Mouse (Mus musculus): ENCODE results near the gene Wiz. TPM values are rescaled to one million over a fixed set of nuclear protein-coding genes. Genes with fewer than 3 reads are reported as not detected.
A peak's percentile ranks its signal among the peaks of the same experiment; 100 is the strongest.

Wiz gene
- total RNA-seq, 2 experiments from 2014 or later = 5.5 to 36.7 TPM

DNA sequence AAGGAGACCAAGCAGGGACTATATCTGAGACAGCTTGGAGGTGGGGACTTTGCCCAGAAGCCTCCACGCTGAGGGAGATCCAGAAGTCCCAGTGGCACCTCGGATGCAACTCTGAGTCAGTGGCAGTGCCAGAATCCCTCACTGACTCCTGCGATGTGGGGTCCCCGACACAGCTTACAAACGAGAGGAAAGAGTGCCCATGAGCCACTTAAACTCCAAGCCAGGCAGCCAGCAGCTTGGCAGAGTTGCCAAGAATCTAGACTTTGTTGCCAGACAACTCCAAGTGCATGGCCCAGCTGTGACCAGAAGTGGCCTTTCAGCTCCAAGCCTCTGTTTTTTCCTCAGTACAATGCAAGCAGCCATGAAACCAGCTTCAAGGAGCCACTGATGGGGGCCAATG, 5.6 kb downstream of the Wiz start:
- ATAC-seq (replicated peaks; ENCODE audit: poor library complexity, severe bottlenecking) = no peak

DNA sequence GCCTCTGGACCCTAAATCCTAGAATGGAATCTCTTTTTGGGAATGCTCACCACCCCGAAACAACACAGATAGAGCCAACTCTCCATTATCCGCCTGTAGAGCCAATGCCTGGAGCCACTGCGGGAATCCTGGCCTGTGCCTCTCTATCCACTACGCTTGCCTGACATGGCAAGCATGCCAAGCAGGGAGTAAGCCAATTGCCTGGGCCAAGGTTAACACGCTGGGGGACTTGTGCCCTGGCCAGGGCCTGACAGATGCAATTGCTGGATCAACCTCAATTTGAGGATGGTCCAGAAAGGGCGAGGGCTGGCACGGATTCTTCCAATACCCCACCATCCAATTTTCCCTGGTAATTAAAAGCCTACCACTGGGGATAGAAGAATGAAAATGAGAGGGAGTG, 6.7 kb downstream of the Wiz start:
- ATAC-seq (replicated peaks; ENCODE audit: poor library complexity, severe bottlenecking) = no peak

GRCm38 (mm10) chr17:32378786-32379185, 10.5 kb downstream of the Wiz start:
- ATAC-seq (replicated peaks; ENCODE audit: poor library complexity, severe bottlenecking) = no peak

GRCm38 (mm10) chr17:32377137-32377536, 12.1 kb downstream of the Wiz start:
- ATAC-seq (replicated peaks; ENCODE audit: poor library complexity, severe bottlenecking) = no peak

- no peak for ATAC-seq (replicated peaks; ENCODE audit: poor library complexity, severe bottlenecking)
Measured at GRCm38 (mm10) chr17:32376475-32376874, 12.8 kb downstream of the Wiz start.

GRCm38 (mm10) chr17:32368991-32369578, 20.2 kb downstream of the Wiz start:
- ATAC-seq (replicated peaks; ENCODE audit: poor library complexity, severe bottlenecking) = 0 out of 2 replicates have a peak, but pooled peaks have one; percentile 22

DNA sequence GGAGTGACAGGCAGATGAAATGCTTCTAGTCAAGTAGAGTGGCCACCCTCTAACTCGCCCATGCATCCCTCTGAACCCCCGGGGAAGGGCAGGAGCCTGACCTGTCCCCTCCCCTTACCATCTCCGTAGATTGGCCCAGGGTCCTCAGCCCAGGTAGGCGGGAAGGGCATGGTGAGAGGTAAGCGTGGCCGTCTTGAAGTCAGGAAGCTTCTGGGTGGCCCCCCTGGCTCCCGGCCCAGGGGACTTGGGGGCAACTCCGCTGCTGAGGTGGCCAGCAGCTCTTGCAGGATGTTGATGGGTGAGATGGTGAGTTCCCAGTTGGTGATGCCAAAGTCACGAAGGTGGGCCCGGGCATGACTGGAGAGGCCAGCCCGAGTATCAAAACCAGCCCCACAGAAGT, 21.5 kb downstream of the Wiz start:
- ATAC-seq (replicated peaks; ENCODE audit: poor library complexity, severe bottlenecking) = no peak

DNA sequence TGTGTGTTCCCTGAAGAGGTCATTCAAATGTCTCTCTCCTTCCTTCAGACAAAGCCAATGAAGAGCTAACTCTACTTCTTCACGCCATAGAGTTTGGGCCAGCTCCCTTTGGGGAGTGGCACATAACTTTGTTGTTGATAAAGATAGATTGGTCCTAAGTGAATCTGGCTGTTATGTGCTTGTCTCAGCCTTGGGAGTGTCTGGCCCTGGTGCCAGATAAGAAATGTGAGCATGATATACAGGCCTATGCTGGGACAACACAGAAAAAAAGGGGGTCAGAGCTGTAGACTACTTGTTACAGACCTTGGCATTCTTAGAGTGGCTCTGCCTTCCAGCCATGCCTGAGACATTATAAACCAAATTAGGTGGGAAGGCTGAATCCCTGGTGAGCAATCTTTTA, 23.9 kb downstream of the Wiz start:
- ATAC-seq (replicated peaks; ENCODE audit: poor library complexity, severe bottlenecking) = no peak

DNA sequence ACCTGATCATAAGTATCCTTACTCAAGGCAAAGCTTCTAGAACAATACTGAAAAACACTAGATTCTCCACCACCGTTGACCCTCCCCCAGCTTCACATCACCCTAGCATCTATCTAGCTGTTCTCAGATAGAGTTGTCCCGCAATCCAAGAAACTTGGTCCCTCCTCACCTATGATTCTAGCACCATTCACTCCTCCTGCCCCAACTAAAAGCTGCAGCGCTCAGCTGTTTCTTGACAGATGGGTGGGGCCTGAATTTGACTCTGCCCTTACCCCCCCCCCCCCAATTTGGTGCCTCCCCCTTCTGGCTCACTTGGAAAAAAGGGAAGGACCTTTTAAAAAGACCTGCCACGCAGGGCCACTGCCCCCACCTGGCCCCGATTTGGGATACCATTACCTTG, 24.4 kb downstream of the Wiz start:
- ATAC-seq (replicated peaks; ENCODE audit: poor library complexity, severe bottlenecking) = 0 out of 2 replicates have a peak, but pooled peaks have one; percentile 7

DNA sequence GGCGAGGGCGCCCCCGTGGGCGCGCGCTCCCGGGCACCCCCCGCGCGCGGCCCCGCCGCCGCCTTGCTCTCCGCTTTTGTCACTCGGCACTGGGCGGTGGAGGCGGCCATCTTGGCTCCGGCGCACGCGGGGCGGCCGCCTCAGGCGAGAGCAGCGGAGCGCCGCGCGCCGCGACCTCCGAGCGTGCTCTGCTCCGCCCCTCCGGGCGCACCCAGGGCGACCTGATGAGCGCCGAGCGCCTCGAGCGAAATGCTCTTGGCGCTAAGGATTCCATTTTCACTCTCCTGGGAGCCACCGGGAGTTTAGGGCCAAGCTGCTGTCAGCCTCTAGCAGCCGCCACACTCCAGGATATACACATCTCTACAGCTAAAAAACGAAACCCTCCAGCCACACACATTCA, 24.9 kb downstream of the Wiz start:
- peak; percentile 86 for ATAC-seq (replicated peaks; ENCODE audit: poor library complexity, severe bottlenecking)

DNA sequence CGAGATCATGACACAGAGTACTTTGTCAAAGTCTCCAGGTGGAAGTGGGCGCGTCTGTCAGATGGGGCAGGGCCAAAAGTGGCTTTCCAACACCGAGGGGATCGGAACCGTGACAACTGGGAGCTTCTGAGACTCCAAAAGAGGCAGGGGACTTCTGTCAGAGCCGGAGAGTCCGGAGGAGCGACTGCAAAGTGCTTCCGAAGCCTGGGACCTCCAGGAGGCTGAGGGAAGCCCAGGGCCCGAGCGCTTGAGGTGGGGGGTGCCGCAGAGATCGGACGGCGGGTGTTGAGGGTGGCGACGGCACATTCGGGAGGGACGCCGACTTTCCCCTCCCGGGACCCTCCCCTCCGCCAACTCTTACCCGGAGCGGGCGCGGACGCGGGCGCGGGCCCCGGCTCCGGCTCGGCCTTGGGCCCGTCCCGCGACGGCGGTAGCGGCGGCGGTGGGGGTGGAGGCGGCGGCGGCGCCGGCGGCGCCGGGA, 25.4 kb downstream of the Wiz start:
- 0 out of 2 replicates have a peak, but pooled peaks have one; percentile 12 for ATAC-seq (replicated peaks; ENCODE audit: poor library complexity, severe bottlenecking)

DNA sequence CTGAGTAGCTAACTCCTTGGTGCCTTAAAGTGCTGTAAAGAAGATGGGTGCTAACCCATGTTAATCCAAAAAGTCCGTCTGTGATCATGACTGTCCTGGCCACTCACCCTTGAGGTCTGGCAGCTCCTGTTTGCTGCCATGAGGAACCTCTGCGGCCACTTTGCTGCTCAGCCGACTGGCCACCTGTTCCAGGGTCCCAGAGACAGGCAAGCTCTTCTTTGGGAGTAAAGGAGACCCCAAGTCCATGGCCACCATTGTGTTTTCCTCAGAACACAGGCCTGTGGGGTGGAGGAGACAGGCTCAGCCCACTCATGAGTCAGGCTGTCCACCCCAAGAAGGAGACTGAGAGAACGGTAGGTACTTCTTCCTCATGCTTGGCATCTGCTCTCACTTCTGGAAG, 26.6 kb downstream of the Wiz start:
- no peak; the same call in 1 of the 2 replicates for ATAC-seq (replicated peaks; ENCODE audit: poor library complexity, severe bottlenecking)

- ATAC-seq (replicated peaks; ENCODE audit: poor library complexity, severe bottlenecking) = no peak
Measured at GRCm38 (mm10) chr17:32359928-32360327, 29.3 kb downstream of the Wiz start.

- ATAC-seq (replicated peaks; ENCODE audit: poor library complexity, severe bottlenecking) = no peak
Measured at GRCm38 (mm10) chr17:32358943-32359340, 30.3 kb downstream of the Wiz start.

DNA sequence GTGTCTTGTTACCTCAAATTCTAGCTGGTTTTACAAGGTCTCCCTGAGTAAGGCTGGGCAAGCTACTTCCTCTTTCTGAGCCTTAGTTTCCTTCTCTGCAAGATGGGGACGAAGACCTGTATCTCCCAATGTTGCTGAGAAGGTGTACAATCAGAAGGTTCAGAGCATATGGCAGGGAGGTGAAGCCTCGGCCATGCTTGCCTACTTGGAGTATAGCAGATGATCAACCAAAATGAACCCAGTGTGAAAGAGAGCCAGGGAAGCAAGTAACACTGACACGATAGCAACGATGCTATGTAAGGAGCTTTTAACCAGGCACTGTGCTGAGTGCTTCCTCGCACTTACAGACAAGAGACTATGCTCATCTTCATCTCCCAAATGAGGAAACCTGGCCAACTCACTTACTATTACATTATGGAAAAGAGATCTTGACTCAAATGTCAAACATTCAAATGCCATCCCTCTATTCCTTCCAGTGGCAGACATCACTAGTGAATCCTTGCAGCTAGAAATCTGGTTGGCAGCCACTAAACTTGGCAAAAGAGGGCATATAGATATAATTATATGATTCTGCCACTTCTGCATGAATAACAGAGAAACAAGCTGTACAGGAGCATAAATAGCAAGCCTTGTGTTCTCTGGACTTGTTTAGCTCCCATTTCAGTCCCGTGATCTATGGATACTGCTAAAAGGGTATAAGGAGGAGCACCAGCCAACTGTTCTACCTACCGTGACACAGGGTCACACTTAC, 30.9 kb downstream of the Wiz start:
- ATAC-seq (replicated peaks; ENCODE audit: poor library complexity, severe bottlenecking) = no peak

- ATAC-seq (replicated peaks; ENCODE audit: poor library complexity, severe bottlenecking) = no peak
Measured at GRCm38 (mm10) chr17:32356766-32357760, 32.2 kb downstream of the Wiz start.

DNA sequence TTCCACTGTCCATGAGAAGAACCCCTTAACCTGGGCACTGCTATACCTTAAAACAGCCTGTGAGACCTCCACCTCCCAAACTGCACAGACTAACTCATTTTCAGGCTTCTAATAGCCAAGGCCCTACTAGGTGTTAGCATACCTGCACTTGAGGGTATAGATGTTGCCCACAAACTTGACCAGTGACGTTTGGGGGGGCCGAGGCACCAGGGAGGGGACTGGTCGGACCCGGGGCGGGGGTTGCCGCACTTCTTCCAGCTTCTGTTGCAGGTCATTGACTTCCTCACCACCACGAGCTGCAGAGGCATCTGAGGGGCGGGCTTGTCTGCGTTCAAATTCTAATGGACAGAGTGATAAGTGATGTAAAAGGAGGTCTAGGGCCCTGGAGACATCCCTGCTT, 33.0 kb downstream of the Wiz start:
- ATAC-seq (replicated peaks; ENCODE audit: poor library complexity, severe bottlenecking) = no peak

- ATAC-seq (replicated peaks; ENCODE audit: poor library complexity, severe bottlenecking) = no peak
Measured at GRCm38 (mm10) chr17:32355031-32355430, 34.2 kb downstream of the Wiz start.

DNA sequence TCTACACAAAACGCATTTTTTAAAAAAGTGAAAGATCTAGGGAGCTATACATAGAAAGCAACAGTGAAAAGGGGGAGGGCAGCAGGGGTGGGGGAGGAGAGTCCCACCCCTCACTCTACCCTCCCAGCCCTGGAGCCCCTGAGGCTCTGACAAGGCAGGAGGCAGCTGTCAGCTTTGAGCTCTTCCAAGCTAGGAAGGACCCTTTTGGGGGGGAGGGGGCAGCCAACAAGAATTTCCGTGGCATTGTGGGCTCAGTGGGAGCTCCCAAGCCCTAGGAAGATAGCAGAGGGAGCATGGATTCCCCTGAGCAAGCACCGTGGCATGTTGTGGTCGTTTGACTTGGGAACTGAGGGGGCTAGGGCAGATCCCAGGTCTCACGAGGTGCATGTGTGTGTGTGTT, 35.0 kb downstream of the Wiz start:
- no peak for ATAC-seq (replicated peaks; ENCODE audit: poor library complexity, severe bottlenecking)

- ATAC-seq (replicated peaks; ENCODE audit: poor library complexity, severe bottlenecking) = no peak
Measured at GRCm38 (mm10) chr17:32353696-32354095, 35.5 kb downstream of the Wiz start.

- no peak for ATAC-seq (replicated peaks; ENCODE audit: poor library complexity, severe bottlenecking)
Measured at GRCm38 (mm10) chr17:32351726-32352125, 37.5 kb downstream of the Wiz start.
